Mouse (Mus musculus) layer of hippocampus, adult 11-12 months (tissue): ENCODE data around the gene Zfp652.
"Not testable (repeated sequence)": the region's sequence is repeated elsewhere in the genome, so short reads cannot be mapped to it uniquely, and the experiment has no call there.

Experiments
- DNase-seq: peaks from one replicate; pipeline ENCODE4 v3.0.0; 2022; ENCODE audit warnings: low spot score

Zfp652 gene

DNA sequence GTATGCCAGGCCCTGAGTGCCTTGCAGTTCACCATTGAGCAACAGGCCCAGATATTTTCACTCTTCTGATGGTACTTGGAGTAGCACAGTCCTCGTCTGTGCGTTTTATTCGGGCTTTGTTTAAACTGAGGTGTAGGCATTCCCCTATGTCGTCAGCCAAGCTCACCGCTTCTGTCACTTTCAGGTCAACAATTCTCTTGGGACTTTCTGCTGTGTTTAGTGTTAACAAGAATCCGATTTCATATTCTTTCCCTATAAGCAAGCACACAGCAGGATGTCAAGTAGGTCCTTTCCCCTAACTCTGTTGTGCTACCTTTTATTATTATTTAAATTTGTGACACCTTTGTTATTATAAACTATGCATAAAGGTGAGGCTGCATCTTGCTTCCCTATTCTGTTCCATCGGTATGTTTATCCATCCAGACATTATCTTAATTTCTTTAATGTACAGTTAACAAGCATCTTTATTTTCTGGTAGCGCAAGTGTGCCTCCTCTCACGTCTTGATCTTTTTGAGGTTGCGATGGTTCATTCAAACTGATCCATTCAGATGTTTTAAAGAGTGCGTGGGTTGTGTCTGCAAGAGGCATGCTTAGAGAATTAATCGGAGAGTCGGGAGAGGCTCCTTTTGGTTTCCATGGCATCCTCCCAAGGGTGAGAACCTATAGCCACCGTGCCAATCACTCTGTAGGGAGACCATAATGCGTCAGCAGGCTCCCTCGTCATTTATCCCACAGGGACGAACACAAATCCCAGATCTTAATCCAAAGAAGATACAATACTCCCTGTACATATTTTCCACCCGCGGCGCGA, 145.4 kb downstream of the Zfp652 start:
- peak; percentile 54 for DNase-seq

DNA sequence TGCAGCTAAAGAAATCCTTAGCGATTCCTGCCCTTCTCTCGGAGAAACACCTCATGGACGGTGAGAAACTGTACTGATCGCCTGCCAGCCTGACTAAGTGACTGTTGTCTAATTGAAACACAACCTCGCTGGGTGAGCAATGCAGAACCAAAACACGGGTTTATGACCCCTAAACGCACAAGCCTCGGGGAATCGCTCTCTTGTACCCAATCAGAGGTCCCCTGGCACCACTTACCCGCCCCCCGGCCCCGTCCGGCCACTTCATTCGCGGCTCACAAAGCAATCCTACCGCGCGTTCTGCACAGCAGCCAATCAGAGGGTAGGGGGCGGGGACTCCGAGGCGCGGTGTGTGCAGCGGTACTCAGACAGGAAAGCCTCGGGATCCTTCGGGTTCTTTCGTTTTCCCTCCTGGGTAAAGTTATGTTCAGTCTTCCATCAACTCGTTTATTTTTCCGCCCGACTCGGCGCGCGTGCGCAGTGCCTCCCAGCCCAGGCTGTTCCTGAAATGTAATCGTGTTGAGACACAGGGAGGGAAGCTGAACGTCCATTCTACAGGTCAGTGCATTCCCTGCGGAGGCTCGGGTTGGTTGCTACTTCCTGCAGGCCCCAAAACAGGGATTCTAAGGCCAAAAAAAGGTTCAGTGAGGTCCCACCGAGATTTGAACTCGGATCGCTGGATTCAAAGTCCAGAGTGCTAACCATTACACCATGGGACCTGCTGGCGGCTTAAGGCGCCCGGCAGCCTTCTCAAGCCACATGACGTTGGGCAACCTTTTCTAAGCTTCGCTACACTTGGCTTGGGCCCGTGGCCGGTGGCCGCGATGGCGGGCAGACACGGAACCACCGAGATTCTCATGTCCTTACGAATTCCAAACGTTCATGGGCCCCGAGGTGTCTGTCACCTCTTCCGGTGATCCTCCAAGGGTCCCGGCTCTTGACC, 146.3 kb downstream of the Zfp652 start:
- peak; percentile 97 for DNase-seq

GRCm38 (mm10) chr11:95859468-95859855, 147.0 kb downstream of the Zfp652 start:
- DNase-seq = peak; percentile 66

GRCm38 (mm10) chr11:95860071-95860490, 147.6 kb downstream of the Zfp652 start:
- no peak for DNase-seq

- no peak for DNase-seq
Measured at GRCm38 (mm10) chr11:95861397-95861796, 148.9 kb downstream of the Zfp652 start.

- no peak for DNase-seq
Measured at GRCm38 (mm10) chr11:95869442-95869841, 157.0 kb downstream of the Zfp652 start.

DNA sequence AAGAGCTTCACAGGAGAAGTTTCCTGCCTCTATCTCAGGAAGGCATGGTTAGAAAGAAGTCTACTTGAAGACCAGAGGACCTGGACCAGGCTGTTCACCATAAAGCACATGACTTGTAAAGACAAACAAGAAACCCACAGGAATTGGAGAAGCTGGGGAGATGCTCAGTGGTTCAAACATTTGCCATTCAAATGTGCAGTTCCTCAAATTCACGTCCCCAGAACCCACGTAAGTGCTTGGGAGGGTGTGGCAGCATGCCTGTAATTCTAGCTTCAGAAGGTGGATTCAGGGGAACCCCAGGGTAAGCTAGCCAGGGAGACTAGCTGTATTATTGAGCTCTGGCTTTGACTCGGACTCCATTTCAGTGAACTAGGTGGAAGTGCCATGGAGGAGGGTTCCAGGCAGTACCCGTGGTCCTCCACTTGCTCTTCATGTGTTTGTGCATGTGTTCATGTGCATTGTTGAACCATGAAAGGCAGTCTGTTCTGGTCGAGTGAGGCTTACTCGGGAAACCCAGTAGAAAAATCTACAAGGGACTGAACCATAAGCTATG, 157.5 kb downstream of the Zfp652 start:
- no peak for DNase-seq

- no peak for DNase-seq
Measured at GRCm38 (mm10) chr11:95875804-95876203, 163.3 kb downstream of the Zfp652 start.

DNA sequence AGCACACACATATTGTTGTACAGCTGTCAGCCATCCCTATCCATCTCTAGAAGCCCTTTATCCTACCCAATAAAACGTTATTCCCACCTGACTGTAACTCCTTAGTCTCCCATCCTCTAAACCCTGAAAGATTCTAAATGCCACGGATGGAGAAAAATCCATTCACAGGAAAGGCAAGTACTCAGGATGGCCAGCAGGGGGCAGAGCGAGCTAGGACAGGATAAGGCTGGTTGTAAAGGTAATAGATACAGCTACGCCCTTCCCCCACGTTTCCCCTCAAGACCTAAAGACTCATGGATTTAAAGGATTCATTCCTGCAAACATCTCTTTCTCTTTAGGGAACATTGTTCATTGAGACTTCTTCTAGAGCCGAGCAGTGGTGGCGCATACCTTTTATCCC, 163.8 kb downstream of the Zfp652 start:
- DNase-seq = no peak

- DNase-seq = not testable (repeated sequence)
Measured at GRCm38 (mm10) chr11:95879861-95880260, 167.4 kb downstream of the Zfp652 start.
